Mouse (Mus musculus) CD4-positive helper T cell, adult 2 months (primary cell): Measurements from ENCODE around the gene Rere.
A peak's percentile ranks its signal among the peaks of the same experiment; 100 is the strongest.

Experiments
- DNase-seq: peaks from one replicate; pipeline ENCODE4 v3.0.0-alpha.2; 2012; ENCODE audit warnings: low read depth, missing footprints, low spot score

The Rere gene

DNA sequence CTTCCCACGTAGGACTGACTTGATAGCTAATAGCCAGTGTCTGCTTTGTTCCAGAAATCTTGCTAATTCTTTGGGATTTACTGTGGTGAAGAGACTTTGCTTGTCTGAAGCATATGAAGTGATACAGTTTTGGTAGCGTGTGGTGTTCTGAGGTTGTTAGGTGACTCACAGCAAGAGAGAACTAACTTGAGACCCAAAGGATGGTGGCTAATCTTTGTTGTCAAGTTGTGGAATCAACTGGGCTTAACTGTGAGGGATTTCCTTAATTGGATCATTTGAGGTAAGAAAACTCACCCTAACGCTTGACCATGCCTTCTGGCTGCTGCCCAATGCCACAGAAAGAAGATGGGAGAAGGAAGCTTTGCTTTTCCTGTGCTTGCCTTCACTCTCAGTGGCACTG is 63.1 kb downstream of the Rere start:
- DNase-seq, result no peak

DNA sequence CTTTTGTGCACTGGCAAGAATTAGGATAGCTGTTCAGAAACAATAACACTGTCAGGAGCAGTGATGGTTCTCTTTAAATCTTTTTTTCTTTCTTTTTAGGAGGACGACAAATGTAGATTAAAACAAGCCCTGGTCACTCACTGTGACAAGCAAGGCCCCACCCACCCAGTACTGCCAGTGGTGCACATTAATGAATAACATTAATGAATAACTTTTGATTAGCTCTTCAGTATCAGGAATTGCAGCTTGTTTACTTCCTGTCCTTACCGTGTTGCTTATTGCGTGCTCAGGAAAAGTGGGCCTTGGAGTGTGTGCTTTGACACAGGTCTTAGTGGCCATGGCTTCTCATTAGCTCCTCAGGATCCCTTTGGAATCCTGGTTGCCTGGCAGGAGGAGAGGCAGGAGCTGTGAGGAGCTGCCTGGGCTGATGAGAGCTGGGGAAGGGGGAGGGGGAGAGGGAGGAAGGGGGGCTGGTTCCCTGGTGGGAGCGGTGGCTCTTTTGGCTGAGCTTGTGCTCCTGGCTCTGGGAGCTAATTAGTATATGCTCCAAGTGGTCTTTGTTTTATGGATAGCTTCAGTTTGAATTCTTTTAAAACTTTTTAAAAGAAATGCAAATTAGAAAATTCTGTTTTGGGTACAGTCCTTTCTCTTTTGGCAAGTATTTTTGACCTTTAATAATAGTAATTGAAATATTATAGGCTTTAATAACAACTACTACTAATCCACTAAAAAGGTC is 65.4 kb downstream of the Rere start:
- no peak for DNase-seq

GRCm38 (mm10) chr4:150347387-150347672 is 65.9 kb downstream of the Rere start:
- DNase-seq, result peak; percentile 21

DNA sequence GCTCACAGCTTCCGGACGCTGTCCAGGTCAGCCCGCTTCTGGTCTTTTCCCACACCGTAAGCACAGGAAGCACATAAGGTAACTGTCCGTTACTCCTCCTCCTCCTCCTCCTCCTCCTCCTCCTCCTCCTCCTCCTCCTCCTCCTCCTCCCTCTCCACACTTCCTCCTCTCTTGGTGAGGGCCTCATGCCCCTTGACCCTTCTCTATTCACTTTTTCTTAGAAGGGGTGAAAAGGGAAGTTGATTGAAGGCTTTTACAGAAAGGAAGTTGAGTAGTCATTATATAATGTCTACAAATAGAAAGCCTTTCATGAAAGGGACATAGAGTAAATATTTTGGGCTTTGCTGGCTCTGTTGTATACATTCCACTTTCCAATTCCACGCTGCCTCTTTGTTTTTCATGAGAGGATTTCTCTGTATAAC is 68.2 kb downstream of the Rere start:
- DNase-seq, result no peak

- DNase-seq, result no peak
These were observed 70.1 kb downstream of the Rere start for GRCm38 (mm10) chr4:150351419-150352075.

- DNase-seq, result no peak
These were observed 71.3 kb downstream of the Rere start for GRCm38 (mm10) chr4:150352736-150353135.

GRCm38 (mm10) chr4:150353376-150353900 is 72.0 kb downstream of the Rere start:
- no peak for DNase-seq

- no peak for DNase-seq
These were observed 74.4 kb downstream of the Rere start for GRCm38 (mm10) chr4:150355801-150356200.

GRCm38 (mm10) chr4:150361986-150362691 is 80.7 kb downstream of the Rere start:
- no peak for DNase-seq

DNA sequence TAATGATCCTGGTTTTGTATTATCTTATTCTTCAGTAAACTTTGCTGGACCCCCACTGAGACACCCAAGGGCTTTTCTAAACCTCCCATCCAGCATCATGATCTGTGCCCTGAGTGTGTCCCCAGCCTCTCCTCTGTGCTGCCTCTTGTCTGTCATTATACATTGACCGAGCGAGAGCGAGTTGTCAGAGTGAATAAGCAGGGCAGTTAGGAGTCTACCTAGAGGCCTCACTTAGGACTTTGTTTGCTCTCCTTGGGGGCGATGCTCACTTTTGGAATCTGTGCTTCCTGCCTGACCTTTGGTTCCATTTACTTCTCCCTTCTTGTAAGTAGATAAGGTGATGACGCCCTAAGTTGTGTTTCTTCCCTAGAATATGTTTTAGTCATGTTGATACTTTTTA is 81.4 kb downstream of the Rere start:
- DNase-seq, result no peak

DNA sequence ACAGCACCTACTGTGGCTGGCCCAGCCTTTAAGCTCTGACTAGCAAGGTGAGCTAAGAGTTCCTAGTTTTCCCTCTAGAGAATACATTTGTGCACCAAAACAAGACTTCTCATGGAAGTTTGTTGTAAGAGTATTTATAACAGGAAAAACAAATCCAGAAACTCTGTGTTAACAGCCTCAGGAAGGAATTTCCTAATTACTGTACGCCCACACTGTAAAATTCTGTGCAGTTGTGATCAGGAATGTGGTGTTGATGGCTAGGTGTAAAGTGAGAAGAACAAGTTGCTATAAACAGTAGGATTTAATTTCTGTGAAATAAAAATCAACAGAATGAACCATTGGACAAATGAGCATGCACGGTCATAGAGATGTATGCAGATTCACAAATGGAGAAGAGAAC is 83.3 kb downstream of the Rere start:
- DNase-seq, result no peak

- peak; percentile 54 for DNase-seq
These were observed 85.2 kb downstream of the Rere start for GRCm38 (mm10) chr4:150366510-150367208.

- DNase-seq, result peak; percentile 53
These were observed 90.3 kb downstream of the Rere start for GRCm38 (mm10) chr4:150371580-150372380.

DNA sequence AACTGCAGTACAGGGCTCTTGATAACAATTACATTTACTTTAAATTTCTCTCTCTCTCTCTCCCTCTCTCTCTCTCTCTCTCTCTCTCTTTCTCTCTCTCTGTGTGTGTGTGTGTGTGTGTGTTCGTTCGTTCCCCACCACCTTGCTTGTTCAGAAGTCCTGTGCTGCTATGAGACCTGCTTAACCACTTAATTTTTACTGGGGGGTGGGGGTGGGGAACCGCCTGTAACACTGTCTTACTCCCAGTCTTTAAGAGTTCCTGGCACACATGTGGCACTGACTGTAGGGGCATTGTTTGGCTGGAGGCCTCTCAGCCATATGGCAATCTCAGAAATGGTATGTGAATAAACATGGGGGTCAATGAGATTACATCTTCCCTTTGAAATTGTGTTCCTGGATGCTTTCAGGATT is 91.2 kb downstream of the Rere start:
- no peak for DNase-seq

- DNase-seq, result no peak
These were observed 92.0 kb downstream of the Rere start for GRCm38 (mm10) chr4:150373111-150374109.

DNA sequence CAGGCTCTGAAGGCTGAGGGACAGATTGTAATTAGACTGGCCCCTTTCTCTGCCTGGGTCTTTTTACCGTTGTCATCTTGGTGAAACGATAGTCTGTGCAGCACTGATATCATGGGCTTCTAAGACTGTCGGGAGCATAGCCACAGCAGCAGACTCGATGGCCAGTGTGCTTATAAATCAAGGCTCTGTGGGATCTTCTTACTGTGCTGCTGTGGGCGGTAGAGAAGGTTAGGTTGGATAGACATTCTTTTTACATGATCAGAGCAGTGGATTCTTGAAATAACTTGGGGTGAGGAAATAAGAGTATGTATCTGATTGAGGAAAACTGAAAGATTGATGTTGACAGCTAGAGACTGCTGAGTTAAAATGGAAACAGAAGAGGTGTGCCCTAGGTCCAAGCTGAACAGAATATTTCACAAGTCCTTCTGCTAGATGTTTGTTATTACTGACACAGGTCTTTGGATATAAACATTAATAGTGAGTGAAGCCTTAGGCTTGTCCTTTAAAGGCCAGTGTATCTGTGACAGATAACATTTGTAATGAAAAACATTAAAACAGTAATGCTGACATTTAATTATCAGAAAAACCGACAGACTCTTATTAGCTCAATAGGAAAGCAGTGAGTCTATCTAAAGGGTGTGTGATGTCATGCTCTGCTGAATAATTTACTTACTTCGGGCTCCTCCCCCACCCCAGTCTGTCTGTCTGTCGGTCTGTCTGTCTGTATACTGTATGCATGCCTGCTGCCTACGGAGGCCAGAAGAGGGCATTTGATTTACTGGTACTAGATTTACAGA is 93.4 kb downstream of the Rere start:
- DNase-seq, result no peak

GRCm38 (mm10) chr4:150375448-150375935 is 94.0 kb downstream of the Rere start:
- DNase-seq, result no peak

DNA sequence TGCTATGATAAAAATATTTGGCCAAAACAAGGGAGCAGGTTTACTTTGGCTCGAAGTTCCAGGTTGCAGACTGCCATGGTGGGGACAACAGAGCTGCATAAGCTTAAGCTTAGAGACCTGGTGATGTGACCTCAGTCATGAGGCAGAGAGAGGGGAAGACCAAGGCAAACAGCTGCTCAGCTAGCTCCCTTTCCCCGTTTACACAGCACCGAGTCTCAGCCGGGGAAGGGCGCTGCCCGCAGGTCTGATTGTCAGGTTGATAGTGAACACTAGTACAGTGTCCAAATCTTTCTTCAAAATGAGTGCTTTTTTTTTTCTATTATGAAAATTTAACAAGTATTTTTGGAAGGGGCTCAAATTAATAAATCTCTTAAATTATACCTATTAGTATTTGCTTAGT is 97.9 kb downstream of the Rere start:
- DNase-seq, result no peak

DNA sequence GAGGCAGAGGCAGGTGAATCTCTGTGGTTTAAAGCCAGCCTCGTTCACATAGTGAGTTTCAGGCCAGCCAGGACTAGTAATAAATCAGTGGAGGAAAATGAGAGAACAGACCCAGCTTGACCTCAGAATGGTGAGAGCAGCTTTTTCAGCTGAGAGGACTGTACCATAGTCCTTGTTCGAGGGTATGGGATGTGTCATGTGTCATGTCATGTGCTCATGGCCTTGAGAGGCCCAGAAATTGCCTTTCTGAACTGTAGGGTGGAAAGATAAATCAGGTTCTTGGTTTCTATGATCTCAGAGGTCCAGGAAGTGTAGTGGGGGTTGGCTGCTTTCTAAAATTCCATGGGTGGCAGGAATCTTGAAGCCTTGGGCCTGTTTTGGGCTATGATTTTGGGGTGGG is 98.3 kb downstream of the Rere start:
- DNase-seq, result no peak
